Mouse (Mus musculus) right cerebral cortex, postnatal 25 days (tissue): ENCODE measurements around the gene Ssr1.

ENCODE experiments used
- DNase-seq: peaks from one replicate; pipeline ENCODE4 v3.0.0; 2022

Gene Ssr1

DNA sequence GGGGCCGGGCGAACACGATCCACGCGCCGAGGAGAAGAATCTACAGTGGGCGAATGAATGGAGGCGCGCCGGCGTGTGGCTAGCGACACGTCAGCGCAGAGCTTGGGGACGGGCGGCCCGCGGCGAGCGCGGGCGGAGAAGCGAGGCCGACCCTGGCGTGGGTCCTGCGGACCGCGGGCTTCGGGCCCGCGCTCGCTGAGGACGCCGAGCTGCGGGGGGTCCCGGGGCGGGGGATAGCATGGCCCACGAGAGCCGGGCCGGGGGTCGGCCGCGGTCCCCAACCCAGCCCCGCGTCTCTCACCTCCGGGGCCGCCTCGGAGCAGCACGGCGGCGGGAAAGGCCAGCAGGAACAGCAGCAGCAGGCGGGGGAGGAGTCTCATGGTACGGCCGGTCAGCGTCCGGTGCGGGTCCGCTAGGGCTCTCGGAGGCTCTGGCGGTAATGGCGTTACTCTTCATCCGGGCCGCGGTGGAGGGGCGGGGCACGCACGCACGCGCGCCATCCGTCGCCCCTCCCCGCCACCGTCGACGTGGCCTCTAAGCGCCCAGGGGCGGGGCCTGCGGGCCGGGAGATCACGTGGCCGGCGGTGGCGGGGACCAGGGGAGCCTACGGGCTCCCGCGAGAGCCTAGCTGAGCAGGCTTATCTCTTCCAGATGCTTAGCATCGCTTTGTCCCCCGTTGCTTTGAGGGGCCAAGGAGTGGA, at the start of gene Ssr1:
Gene Ssr1 (minus strand): TSS at position 514 of the 701 bp plus-strand sequence.
- peak; percentile 97 for DNase-seq

DNA sequence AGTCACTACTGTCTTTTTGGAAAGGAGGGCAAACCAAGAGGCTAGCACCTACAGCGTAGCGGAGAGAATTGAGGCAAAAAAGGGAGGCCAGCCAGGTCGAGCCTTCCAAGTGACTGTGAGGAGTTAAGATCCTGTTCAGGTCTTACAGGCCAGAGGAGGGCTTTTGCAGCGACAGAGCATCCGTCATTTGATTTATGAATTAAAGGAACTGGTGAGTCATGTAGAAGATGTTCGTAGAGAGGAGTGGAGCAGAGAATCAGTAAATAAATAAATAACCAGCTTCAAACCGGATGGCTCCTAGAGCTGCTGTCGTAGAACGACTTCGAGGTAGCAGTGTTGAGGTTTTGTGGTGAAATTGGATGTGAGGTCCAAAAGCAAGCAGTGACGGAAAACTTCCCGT, 43.8 kb upstream of the Ssr1 start:
- DNase-seq = no peak

DNA sequence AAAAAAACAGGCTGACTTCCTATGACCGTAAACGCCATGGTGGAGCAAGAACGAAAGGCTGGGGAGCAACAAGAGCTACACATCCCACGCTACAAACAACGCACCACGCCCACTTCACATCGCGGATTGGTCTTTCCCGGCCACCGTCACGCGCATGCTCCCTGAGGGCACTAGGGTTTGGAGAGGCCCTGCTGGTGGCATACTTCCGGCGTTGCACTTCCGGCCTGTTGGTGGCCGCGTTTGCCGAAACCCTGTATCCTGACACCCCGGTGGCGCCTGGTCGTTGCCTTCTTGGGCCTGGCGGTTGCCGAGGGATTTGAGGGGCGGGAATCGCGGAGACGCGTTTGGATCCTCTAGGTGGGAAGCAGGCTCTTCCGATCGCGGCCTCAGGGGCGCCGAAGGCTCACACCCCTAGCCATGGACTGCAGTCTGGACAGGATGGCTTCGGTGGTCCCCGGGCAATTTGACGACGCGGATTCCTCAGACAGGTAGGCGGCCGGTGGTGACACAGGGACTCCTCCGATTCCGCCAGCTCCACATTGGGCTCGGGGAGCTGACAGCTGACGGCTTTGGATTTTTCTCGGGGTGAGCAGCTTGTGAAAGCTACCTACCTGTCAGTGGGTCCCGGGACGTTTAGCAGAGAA, 43.1 kb upstream of the Ssr1 start, which contains the start of gene Cage1:
Gene Cage1 (minus strand): TSS at position 26 of the 644 bp plus-strand sequence.
- DNase-seq = peak; percentile 94

DNA sequence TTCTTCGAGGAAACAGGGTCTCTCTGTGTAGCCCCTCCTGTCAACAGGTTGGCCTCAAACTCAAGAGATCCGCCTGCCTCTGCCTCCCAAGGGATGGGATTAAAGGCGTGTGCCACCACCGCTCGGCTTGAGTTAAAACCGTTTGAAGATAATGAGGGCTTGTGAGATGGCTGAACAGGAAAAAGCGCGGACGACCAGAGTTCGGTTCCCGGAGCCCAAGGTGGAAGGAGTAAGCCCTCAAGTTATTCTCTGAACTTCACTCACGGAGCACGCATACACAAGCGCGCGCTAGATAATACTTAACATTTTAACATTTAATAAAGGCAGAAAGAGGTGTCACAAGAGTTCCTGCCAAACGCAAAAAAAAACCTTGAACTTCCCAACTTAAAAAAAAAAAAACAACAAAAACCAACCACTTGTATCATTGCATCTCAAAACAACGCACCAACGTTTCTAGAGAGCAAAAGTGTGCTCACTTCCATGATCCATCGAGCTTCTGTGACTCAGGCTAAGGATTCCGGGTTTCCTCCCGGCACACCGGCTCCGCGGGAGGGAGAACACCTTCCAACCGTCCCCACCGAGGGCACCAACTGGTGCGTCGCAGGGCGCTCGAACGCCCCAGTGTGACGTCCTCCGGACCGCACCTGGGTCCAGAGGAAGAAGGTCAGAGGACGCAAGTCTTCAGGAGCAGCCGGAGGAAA, 42.5 kb upstream of the Ssr1 start, which contains the start of gene Riok1:
Gene Riok1 (plus strand): TSS at position 653 of the 701 bp plus-strand sequence.
- no peak for DNase-seq

DNA sequence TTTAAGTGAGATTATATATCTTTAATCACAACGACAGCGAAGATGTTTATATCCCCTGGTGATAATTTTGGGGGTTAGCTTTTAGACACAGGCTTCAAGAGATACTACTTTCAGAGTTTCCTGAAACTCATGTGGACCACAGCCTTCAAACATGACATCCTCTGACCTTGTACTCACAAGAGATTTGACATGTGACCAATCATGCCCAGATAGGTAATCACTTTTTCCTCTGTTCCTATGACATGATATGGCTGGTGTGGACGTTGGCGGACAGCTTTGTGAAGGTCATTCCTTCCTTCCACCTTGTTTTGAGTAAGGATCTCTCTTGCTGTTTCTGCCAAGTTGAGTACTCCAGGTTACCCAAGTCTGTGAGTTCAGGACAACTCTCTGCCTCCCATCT, 34.4 kb upstream of the Ssr1 start:
- no peak for DNase-seq

DNA sequence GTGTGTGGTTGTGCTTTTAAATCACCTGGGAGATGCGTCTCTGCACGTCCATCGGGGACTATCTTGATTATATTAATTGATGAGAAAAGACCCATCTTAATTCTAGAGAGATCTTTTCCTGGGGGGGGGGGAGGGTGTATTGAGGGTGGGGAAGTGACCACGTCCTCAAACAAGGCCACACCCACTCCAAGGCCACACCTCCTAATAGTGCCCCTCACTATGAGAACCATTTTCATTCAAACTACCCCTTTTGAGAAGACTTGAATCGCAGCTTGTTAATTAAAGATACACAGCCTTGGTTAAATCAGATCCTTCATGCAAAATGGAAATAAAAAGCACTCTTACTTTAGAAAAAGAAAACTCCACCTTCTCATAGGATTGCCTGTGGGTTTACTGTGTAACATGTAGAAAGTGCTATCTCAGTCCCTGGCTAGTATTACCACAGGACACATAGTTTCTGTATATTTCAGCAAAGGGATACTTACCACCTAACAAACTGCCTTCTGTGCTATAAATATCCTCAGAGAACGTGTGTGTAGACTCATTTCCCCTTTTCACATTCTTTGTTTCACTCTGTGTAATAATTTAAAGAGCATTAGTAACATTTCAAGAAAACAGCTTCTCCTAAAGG, 33.7 kb upstream of the Ssr1 start:
- no peak for DNase-seq

DNA sequence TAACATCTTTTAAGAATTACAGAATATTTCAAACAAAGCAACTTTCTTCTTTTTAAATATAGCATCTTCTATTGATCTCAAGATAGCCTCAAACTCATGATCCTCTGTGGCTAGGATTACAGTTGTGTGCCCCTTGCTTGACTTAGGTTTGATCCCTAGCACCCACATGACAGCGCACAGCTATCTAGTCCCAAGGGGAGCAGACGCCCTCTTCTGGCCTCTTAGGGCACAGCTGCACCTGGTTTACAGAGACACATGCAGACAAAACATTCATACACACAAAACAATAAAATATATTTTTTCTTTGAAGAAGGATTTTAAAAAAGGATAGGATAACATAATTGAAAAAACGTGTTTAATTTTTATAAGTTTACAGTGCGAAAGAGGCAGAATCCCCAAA, 31.9 kb upstream of the Ssr1 start:
- no peak for DNase-seq

DNA sequence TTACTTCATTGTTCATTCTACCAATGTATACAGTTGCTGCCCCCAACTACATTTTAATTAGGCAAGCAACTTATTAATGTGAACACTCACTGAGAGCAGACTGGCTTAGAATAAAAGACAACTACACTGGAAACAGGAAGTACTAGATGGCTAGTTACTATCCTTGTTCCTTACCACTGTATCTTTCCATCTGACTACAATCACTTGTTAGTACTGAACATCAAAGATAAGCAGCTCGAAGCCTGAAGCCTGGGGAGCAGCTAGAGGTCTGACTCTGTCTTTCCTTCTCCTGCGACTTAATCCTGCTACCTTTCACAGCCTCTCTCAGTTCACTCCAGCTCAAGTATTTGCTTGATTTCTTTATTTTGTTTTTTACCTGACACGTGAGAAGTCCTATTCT, 24.8 kb upstream of the Ssr1 start:
- DNase-seq = no peak

DNA sequence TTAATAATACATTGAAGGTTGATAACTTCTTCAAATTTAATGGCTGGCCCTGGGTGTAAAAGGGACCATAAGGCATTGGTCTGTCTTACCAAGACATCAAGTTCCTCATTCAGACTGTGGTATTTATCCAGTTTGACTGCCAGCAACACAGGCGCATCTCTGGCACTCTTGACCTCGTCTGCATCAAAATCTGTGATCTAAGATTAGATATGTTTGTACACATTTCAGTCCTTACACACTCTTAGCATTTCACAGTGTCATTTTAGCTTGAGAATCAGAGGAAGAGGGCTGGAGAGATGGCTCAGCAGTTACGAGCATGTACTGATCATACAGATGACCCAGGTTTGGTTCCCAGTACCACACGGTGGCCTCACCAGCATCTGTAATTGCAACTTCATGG, 21.6 kb upstream of the Ssr1 start:
- no peak for DNase-seq

DNA sequence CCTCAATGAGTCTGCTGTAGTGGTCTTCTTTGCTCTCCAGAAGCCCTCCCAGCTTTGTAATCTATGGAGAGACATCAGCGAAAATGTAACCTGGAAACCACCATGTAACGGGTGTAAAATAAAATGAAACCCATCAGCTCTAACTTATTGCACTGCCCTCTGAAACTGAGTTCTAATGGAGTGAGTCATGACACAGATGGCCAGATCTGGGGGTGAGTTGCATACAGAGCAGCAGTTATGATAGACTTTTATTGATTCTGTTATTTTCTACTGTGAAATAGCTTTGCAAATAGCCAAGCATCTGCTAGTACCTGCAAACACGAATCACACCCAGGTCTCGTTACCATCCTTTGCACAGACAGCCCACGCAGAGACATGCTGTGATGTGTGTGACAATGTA, 18.4 kb upstream of the Ssr1 start:
- no peak for DNase-seq

DNA sequence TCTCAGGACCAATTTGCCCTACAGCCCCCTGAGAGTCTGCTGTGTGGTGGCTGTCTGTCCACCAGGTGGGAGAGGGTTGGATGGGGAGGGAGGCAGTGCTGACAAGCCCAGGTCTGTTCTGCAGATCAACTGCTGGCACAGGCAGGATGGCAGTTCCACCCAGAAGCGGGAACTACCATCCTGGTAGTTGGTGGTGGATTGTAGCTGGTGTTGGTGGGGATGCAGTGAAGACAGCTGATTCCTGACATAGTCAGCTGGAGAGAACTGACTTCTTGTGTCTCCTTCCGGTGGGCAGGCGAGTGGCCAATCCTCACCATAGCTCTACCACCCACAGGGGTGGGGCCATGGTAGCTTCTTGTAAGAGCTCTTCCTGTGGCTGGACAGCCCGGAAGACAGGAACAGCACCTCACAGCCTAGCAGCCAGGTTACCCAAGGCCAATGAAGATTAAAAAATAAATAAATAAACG, 16.5 kb upstream of the Ssr1 start:
- DNase-seq = no peak

DNA sequence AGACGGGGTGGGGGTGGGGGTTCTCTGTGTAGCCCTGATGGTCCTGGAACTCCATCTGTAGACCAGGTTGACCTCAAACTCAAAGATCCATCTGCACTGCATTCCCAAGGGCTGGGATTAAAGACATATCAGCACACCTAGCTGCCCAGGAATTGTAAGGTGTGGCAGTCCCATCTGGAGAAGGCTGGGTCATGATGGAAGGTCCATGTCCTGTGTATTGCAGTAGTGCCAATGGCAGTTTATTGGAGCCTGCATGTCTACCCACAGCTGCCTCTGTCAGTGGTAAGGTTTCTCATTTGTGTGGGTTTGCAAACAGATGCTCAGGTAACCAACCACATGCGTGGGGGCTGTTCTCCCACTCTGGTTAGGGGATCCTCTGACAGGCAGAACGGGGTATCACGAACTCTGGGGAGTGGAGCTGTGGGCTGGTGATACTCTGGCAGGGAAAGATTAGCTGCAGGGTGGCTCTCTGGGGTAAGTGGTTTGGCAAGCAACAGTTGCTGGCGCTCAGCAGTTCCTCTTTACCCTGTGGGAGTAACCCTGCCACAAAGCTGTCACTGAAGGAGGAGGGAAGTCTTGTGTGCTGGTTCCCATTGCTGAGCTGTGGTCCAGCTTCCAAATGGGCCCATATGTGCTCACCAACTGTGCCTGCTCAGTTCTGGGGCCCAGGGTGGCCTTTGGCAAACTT, 15.8 kb upstream of the Ssr1 start:
- no peak for DNase-seq

DNA sequence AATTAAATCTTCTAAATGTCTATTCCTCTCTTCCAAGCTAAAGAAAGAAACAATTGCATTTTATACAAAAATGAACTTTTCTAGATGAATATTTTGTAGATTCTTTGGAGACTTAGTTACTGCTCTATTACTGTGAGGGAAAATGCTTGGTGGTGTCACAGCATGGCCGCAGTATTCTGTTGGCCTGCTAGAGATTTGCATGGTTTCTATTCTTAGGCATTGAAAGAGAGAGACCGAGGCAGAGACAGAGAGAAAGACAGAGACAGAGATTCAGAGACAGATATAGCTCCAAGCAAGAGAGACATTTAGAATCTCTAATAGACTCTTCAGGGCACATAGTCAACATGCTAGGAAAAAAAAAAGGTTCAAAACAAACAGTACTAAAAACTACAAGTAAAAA, 14.0 kb upstream of the Ssr1 start:
- DNase-seq = no peak

DNA sequence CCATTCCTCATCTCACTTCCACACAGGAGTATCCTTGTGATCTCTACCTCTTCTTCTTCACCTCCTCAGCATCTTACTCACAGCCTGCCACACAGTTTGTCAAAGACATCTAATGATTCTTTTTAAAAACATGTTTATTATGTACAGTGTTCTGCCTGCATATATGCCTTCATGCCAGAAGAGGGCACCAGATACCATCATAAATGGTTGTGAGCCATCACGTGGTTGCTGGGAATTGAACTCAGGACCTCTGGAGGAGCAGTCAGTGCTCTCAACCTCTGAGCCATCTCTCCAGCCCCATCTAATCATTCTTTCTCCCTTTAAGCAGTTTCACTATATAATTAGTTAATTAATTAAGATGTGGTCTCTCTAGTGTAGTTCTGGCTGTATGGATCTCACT, 8.4 kb upstream of the Ssr1 start:
- no peak for DNase-seq

DNA sequence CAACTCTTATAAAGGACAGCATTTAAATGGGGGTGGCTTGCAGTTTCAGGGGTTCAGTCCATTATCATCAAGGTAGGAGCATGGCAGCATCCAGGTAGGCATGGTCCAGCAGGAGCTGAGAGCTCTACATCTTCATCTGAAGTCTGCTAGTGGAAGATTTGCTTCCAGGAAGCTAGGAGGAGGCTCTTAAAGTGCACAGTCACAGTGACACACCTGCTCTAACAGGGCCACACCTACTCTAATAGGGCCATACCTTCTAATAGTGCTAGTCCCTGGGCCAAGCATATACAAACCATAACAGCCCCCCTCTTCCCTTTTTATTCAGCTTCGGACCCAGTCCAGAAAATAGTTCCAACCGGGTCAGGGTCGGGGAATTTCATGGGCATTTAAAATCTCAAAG, 5.7 kb upstream of the Ssr1 start:
- DNase-seq = no peak

DNA sequence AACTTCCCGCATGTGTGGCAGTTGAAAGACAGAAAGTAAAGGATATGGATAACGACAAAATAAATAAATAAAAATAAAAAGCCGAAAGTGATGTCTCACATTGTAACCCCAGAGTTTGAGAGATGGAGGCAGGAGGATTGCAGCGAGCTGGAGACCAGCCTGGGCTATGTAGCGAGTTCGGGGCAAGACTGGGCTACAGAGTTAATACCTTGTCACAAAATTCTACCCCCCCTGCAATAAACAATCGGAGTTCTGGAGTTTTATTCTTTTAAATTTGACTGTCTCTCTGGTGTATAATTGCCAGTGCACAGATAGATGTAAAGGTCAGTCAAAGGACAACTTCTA, 360 bp upstream of the Ssr1 start:
- DNase-seq = no peak

DNA sequence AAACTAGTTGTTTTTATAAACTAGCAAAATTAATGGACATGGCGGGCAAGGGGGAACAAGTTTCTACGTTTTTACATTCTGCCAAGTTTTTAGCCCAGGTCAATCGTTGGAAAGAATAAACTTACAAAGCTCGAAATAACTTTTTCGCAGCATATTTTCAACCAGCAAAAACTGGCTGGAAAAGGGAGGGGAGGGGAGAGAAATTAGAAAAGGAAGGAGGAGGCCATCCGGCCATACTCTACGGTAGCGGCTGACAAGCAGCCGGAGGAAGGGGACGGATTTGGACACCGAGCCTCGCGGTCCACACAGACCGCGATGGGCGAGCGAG, 677 bp downstream of the Ssr1 start:
- DNase-seq = no peak

DNA sequence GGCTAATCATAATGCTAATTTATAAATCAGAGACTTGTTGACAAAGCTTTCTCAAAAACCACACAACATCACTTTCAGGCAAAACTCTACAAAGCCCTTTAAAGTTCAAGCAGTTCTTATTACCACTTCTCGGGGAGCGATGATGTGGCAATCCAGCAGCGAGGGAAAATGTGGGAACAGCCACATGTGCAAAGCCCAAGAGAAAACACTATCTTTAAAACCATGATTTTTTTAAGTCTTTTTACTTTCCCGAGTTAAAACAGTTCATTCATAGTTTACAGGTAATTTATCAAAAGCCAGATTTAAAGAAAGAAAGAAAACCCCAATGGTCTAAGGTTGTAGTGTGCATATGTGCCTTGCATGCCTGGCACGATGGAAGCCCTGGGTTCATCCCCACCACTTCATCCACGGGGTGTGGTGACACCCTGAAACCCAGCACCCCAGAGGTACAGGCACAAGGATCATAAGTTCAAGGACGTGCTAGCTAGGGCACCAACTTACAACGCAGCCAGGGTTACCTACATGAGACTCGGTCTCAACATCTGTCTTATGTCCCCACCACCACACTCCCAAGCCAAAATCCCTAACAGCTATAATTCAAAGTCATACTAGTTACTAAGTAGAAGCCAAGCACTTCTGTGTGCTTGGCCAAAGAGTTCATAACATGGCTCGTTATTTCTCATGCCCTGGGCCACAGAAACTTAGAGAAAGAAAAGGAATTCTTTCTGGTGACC, 1.2 kb downstream of the Ssr1 start:
- DNase-seq = no peak

DNA sequence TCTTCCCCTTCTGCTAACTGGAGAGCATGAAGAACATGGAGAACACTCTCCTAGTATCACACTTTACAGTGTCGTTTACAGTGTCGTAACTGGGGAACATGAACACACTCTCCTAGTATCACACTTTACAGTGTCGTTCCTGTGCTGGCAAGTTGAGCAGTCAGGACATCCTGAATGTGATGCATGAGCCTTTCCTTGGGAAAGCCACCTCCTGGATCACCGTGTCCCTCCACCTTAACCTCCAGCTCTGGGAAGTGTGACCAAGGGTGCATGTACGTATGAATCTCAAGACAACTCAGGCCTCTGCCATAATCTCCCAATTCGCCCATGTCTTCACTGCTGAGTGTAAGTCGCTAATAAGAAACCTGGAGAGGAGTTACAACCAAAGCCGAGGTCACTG, 4.3 kb downstream of the Ssr1 start:
- no peak for DNase-seq

DNA sequence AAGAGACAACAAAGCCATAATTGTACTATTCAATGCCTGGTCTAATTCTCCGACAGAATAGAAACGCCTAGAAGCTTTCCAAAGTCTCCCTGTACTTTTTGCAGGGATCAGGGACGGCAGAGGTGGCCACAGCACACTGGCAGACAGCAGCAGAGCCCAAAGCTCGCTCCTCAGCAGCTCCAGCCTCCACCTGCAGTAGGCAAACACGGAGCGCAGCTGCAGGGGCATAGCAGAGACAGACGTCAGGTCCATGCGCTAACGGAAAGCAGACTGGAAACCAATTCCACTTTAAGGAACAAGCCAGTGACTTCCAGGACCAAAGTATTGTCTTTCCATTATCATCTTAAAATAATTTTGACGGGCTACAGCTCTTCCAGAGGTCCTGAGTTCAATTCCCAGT, 7.9 kb downstream of the Ssr1 start:
- no peak for DNase-seq

DNA sequence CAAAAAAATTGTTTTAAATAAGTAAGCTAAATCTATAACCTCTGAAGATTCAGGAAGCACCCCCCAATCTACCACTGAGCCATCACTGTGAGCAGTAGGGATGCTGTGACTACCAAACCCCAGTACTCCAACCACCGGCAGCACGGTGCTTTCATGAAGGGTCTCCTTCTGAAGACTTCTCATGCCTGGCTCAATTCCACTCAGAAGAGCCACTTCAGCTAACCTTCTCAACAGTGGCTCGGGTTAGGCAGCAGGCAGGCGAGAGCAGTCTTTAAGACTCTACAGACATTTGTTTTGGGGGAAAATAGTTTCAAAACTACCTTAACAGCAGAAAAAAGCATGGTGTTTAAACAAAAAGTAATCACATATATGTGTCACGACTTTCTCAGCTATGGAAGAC, 13.0 kb downstream of the Ssr1 start:
- DNase-seq = no peak

DNA sequence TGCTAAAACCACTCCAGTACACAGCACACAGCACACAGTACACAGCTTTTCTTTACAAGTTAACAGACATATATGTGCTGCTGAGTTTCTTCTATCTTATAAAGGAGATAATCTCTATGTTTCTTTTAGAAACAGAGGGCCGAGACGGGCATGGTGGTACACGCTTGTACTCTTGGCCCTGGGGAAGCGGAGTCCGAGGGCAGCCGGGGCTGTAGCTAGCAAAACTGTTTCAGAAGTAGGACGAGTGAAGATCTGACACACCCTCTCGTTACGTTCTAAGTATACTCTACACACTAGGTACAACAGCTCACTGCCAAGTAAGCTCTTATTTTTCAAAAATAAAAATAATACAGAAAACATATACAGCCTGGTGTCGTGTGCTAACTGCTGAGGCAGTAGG, 13.7 kb downstream of the Ssr1 start:
- no peak for DNase-seq

DNA sequence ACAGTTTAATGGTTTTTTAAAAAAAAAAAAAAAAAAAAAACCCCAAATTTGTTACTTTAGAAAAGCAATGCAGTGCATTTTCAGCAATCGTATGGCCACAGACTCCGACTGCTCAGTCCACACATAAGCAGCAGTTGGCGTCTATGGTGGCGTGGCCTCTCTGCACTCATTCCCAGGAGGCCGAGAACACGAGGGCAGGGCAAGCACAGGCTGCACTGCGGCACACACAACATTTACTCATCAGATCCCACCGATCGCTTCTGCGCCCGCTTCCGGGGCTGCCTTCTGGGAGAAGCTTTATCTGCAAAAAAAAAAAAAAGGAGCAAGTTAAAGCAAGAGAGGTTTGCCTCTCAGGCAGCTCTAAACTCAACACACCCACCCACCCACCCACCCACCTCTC, 14.5 kb downstream of the Ssr1 start:
- no peak for DNase-seq
